Mouse (Mus musculus): ENCODE data around the gene Gm20481. TPM values are rescaled to one million over a fixed set of nuclear protein-coding genes. Genes with fewer than 3 reads are reported as not detected.
A peak's percentile ranks its signal among the peaks of the same experiment; 100 is the strongest.
"Not testable (repeated sequence)": the region's sequence is repeated elsewhere in the genome, so short reads cannot be mapped to it uniquely, and the experiment has no call there.

The Gm20481 gene
- under 1 TPM in 1 of 3 experiments, not detected in 2; 0.94 TPM for polyA plus RNA-seq (2017; shearing (Covaris generic))

- ATAC-seq, result not testable (repeated sequence)
These were observed at the start of gene Gm20481 for GRCm38 (mm10) chr17:34969822-34970221. Gene Gm20481, plus strand, starts transcription at chr17:34969912.

GRCm38 (mm10) chr17:34922939-34923338, 46.8 kb upstream of the Gm20481 start:
- no peak for ATAC-seq

- ATAC-seq, result no peak
These were observed 45.5 kb upstream of the Gm20481 start for GRCm38 (mm10) chr17:34924258-34924657.

- ATAC-seq, result no peak
These were observed 42.2 kb upstream of the Gm20481 start for GRCm38 (mm10) chr17:34927306-34928019.

- ATAC-seq, result no peak
These were observed 40.9 kb upstream of the Gm20481 start for GRCm38 (mm10) chr17:34928841-34929240.

GRCm38 (mm10) chr17:34931061-34931734, 38.5 kb upstream of the Gm20481 start, which contains the start of gene Neu1:
Gene Neu1, plus strand, starts transcription at chr17:34931253.
- ATAC-seq, result peak; percentile 99

GRCm38 (mm10) chr17:34931735-34932098, 38.0 kb upstream of the Gm20481 start:
- ATAC-seq, result peak; percentile 34

GRCm38 (mm10) chr17:34932287-34932686, 37.4 kb upstream of the Gm20481 start:
- no peak for ATAC-seq

- ATAC-seq, result no peak
These were observed 35.7 kb upstream of the Gm20481 start for GRCm38 (mm10) chr17:34934031-34934430.

- ATAC-seq, result no peak
These were observed 34.9 kb upstream of the Gm20481 start for GRCm38 (mm10) chr17:34934830-34935229.

- ATAC-seq, result no peak
These were observed 31.7 kb upstream of the Gm20481 start for GRCm38 (mm10) chr17:34937960-34938505.

- no peak for ATAC-seq
These were observed 28.2 kb upstream of the Gm20481 start for GRCm38 (mm10) chr17:34941344-34942041.

GRCm38 (mm10) chr17:34943128-34943815, 26.4 kb upstream of the Gm20481 start:
- no peak for ATAC-seq

GRCm38 (mm10) chr17:34944362-34944761, 25.4 kb upstream of the Gm20481 start:
- no peak for ATAC-seq

- no peak for ATAC-seq
These were observed 23.1 kb upstream of the Gm20481 start for GRCm38 (mm10) chr17:34946486-34947140.

- no peak for ATAC-seq
These were observed 22.1 kb upstream of the Gm20481 start for GRCm38 (mm10) chr17:34947606-34948005.

- ATAC-seq, result not testable (repeated sequence)
These were observed 20.8 kb upstream of the Gm20481 start for GRCm38 (mm10) chr17:34948721-34949552.

- ATAC-seq, result no peak
These were observed 20.2 kb upstream of the Gm20481 start for GRCm38 (mm10) chr17:34949553-34949969.

GRCm38 (mm10) chr17:34950514-34951455, 18.9 kb upstream of the Gm20481 start:
- ATAC-seq, result no peak

Measured in inflammation-experienced regulatory T-cells, adult 6 months (primary cell).